Mouse (Mus musculus) intestine, postnatal 0 days (tissue): ENCODE measurements around the gene Pde11a. TPM values are rescaled to one million over a fixed set of nuclear protein-coding genes. Genes with fewer than 3 reads are reported as not detected.

Experiments
- ATAC-seq: fragments of 200-750 bp; cut with Nextera tagmentation; 2 replicates; pipeline ENCODE4 v1.8.0; 2017; ENCODE audit warnings: mild to moderate bottlenecking, moderate TSS enrichment, moderate library complexity
- H3K27ac ChIP-seq: fragments of 300-500 bp; sonication (generic); 2 replicates; pipeline ENCODE4 v1.5.1; 2014; ENCODE audit warnings: mild to moderate bottlenecking, low read depth, low read length, moderate library complexity
- H3K27me3 ChIP-seq: fragments of 300-500 bp; sonication (generic); replicated peaks from 2 replicates; pipeline ENCODE4 v1.6.1; 2014; ENCODE audit warnings: low read length, mixed read lengths; ENCODE audit not compliant: control insufficient read depth, insufficient read depth
- H3K36me3 ChIP-seq: fragments of 300-500 bp; sonication (generic); 2 replicates; pipeline ENCODE4 v1.6.1; 2014; ENCODE audit warnings: mild to moderate bottlenecking, moderate library complexity; ENCODE audit not compliant: control insufficient read depth, insufficient read depth
- H3K4me1 ChIP-seq: fragments of 300-500 bp; sonication (generic); replicated peaks from 2 replicates; pipeline ENCODE4 v1.6.1; 2014; ENCODE audit warnings: antibody characterized with exemption, low read length, mixed read lengths; ENCODE audit not compliant: control insufficient read depth, insufficient read depth
- H3K4me2 ChIP-seq: fragments of 300-500 bp; sonication (generic); replicated peaks from 2 replicates; pipeline ENCODE4 v1.6.1; 2014; ENCODE audit warnings: low read depth, mild to moderate bottlenecking, moderate library complexity
- H3K4me3 ChIP-seq: fragments of 300-500 bp; sonication (generic); 2 replicates; pipeline ENCODE4 v1.5.1; 2014; ENCODE audit warnings: low read depth, low read length
- H3K9ac ChIP-seq: fragments of 300-500 bp; sonication (generic); 2 replicates; pipeline ENCODE4 v1.6.1; 2014; ENCODE audit warnings: mild to moderate bottlenecking, low read depth, low read length
- H3K9me3 ChIP-seq: fragments of 300-500 bp; sonication (generic); 2 replicates; pipeline ENCODE4 v1.6.1; 2016; ENCODE audit warnings: mixed run types; ENCODE audit not compliant: control insufficient read depth
- CTCF ChIP-seq: sonication (generic); IDR thresholded peaks from 2 replicates; pipeline ENCODE4 v1.5.1; 2016; ENCODE audit warnings: low read depth, mild to moderate bottlenecking, control low read depth, antibody characterized with exemption, moderate library complexity
- WGBS: fragments of 180-500 bp; shearing (Covaris S2); extraction: QIAGEN DNeasy Blood & Tissue Kit; methylation state at CpG from one replicate; pipeline ENCODE4 v1.1.7; 2014; 5-methylcytosine and 5-hydroxymethylcytosine counted together
- polyA plus RNA-seq: library from polyadenylated mRNA; unstranded; fragments of >200 nt; fragmentation: Nextera tagmentation; extraction: Ambion mirVana; gene quantifications from 2 replicates; pipeline ENCODE4 v1.2.1, GENCODE M21; 2015

The Pde11a gene
- polyA plus RNA-seq, 1 experiment from 2014 or later, result 0.17 TPM

- H3K4me3 ChIP-seq, result peak within 1 kb of the TSS; percentile 87
- H3K9ac ChIP-seq, result peak within 1 kb of the TSS; percentile 88
- ATAC-seq, result peak; percentile 82
- peak; percentile 94 for TF ChIP-seq CTCF
- H3K9me3 ChIP-seq, result no peaks in the 10 kb centered on the region
- H3K36me3 ChIP-seq, result peaks cover 26% of the 10 kb centered on the region; the same call in 1 of the 2 replicates
- peak within 1 kb of the TSS; percentile 86 for H3K27ac ChIP-seq
- H3K4me1 ChIP-seq, result no peaks in the 10 kb centered on the region; the same call in 1 of the 2 replicates
- H3K27me3 ChIP-seq, result no peaks in the 10 kb centered on the region
- under 1% methylated on average over 61 of the region's 61 CpGs for WGBS
- peak within 1 kb of the TSS; percentile 88 for H3K4me2 ChIP-seq
Measured at GRCm38 (mm10) chr2:76369821-76370655, 31.5 kb upstream of the Pde11a start, which contains the start of gene Rbm45. TSS of gene Rbm45 (plus strand) at chr2:76369984.

- ATAC-seq, result no peak
- Histone ChIP-seq H3K36me3 (peaks cover 18% of the 10 kb centered on the region; the same call in 1 of the 2 replicates), H3K4me3 (no peak overlapping the region), H3K4me2 (peak overlapping the region; percentile 88; the same call in 1 of the 2 replicates), H3K9me3 (no peaks in the 10 kb centered on the region), H3K4me1 (no peaks in the 10 kb centered on the region; the same call in 1 of the 2 replicates), H3K9ac (no peak overlapping the region), H3K27me3 (no peaks in the 10 kb centered on the region), H3K27ac (0 out of 2 replicates have a peak overlapping the region, but pooled peaks have one; percentile 86)
- 58% methylated on average over 13 of the region's 13 CpGs for WGBS
- no peak for TF ChIP-seq CTCF
Measured at GRCm38 (mm10) chr2:76368861-76369660, 30.5 kb upstream of the Pde11a start.

GRCm38 (mm10) chr2:76367188-76367922 lies 28.8 kb upstream of the Pde11a start:
- WGBS, result 7% methylated on average over 9 of the region's 9 CpGs
- Histone ChIP-seq H3K4me2 (no peak overlapping the region), H3K27ac (peak overlapping the region; percentile 43; the same call in 1 of the 2 replicates), H3K4me1 (no peaks in the 10 kb centered on the region; the same call in 1 of the 2 replicates), H3K9me3 (no peaks in the 10 kb centered on the region), H3K36me3 (0 out of 2 replicates have a peak, but pooled peaks cover 3% of the 10 kb centered on the region), H3K4me3 (no peak overlapping the region), H3K27me3 (no peaks in the 10 kb centered on the region), H3K9ac (no peak overlapping the region)
- ATAC-seq, result peak; percentile 62
- peak; percentile 93 for TF ChIP-seq CTCF

- WGBS, result 78% methylated on average over 4 of the region's 4 CpGs
- H3K9ac ChIP-seq, result no peak overlapping the region
- H3K9me3 ChIP-seq, result no peaks in the 10 kb centered on the region
- ATAC-seq, result no peak
- H3K36me3 ChIP-seq, result no peaks in the 10 kb centered on the region
- no peak for TF ChIP-seq CTCF
- no peak overlapping the region for H3K4me3 ChIP-seq
- H3K27me3 ChIP-seq, result no peaks in the 10 kb centered on the region
- H3K4me2 ChIP-seq, result no peak overlapping the region
- H3K4me1 ChIP-seq, result no peaks in the 10 kb centered on the region
- H3K27ac ChIP-seq, result no peak overlapping the region
Measured at GRCm38 (mm10) chr2:76365811-76366210, 27.2 kb upstream of the Pde11a start.

GRCm38 (mm10) chr2:76362111-76362510 lies 23.5 kb upstream of the Pde11a start:
- no peaks in the 10 kb centered on the region for H3K36me3 ChIP-seq
- no peak overlapping the region for H3K4me3 ChIP-seq
- no peak overlapping the region for H3K4me2 ChIP-seq
- no peak for ATAC-seq
- TF ChIP-seq CTCF, result peak; percentile 69
- no peaks in the 10 kb centered on the region for H3K4me1 ChIP-seq
- H3K9ac ChIP-seq, result no peak overlapping the region
- H3K9me3 ChIP-seq, result no peaks in the 10 kb centered on the region
- H3K27me3 ChIP-seq, result no peaks in the 10 kb centered on the region
- WGBS, result 61% methylated on average over 2 of the region's 2 CpGs
- no peak overlapping the region for H3K27ac ChIP-seq
